Mouse (Mus musculus) spleen, adult 2 months (tissue): ENCODE data around the gene 1110051M20Rik.

Experiments
- CTCF ChIP-seq: fragments of 200-500 bp; IDR thresholded peaks from 2 replicates; pipeline ENCODE4 v1.5.1; 2011; ENCODE audit warnings: mild to moderate bottlenecking, inconsistent platforms; ENCODE audit not compliant: insufficient read depth, insufficient read length, insufficient replicate concordance; ENCODE audit errors: extremely low read depth
- POLR2A ChIP-seq: fragments of 200-500 bp; IDR thresholded peaks from 2 replicates; pipeline ENCODE4 v1.6.1; 2011; ENCODE audit warnings: low read depth, low read length, inconsistent platforms

- TF ChIP-seq CTCF, result no peak
- no peak for TF ChIP-seq POLR2A
Observed at GRCm38 (mm10) chr2:91476251-91476661, 31.8 kb upstream of the 1110051M20Rik start.
